Mouse (Mus musculus) forebrain, embryonic 14.5 days (tissue): ENCODE measurements around the gene Bmp8b. TPM values are rescaled to one million over a fixed set of nuclear protein-coding genes. Genes with fewer than 3 reads are reported as not detected.

ENCODE experiments used
- ATAC-seq: fragments of 200-750 bp; cut with Nextera tagmentation; 2 replicates; pipeline ENCODE4 v1.8.0; 2017; ENCODE audit warnings: mild to moderate bottlenecking, moderate library complexity
- DNase-seq: peaks from one replicate; pipeline ENCODE4 v3.0.0-alpha.2; 2015; ENCODE audit warnings: low spot score
- H3K27ac ChIP-seq: fragments of 300-500 bp; sonication (generic); 2 replicates; pipeline ENCODE4 v1.5.1; 2014; ENCODE audit warnings: low read depth, mild to moderate bottlenecking, control low read depth, low read length, moderate library complexity
- H3K27me3 ChIP-seq: fragments of 300-500 bp; sonication (generic); replicated peaks from 2 replicates; pipeline ENCODE4 v1.6.1; 2014; ENCODE audit warnings: low read length, control low read depth, mixed read lengths; ENCODE audit not compliant: control insufficient read depth, insufficient read depth
- H3K36me3 ChIP-seq: fragments of 300-500 bp; sonication (generic); 2 replicates; pipeline ENCODE4 v1.6.1; 2014; ENCODE audit warnings: low read length, control low read depth; ENCODE audit not compliant: control insufficient read depth, insufficient read depth
- H3K4me1 ChIP-seq: fragments of 300-500 bp; sonication (generic); 2 replicates; pipeline ENCODE4 v1.6.1; 2014; ENCODE audit warnings: antibody characterized with exemption, low read length, control low read depth; ENCODE audit not compliant: control insufficient read depth, insufficient read depth
- H3K4me2 ChIP-seq: fragments of 300-500 bp; sonication (generic); 2 replicates; pipeline ENCODE4 v1.6.1; 2014; ENCODE audit warnings: mild to moderate bottlenecking, control low read depth, low read length
- H3K4me3 ChIP-seq: fragments of 300-500 bp; sonication (generic); 2 replicates; pipeline ENCODE4 v1.5.1; 2014; ENCODE audit warnings: low read depth, low read length, control low read depth
- H3K9ac ChIP-seq: fragments of 300-500 bp; sonication (generic); 2 replicates; pipeline ENCODE4 v1.6.1; 2014; ENCODE audit warnings: mild to moderate bottlenecking, low read length, control low read depth, moderate library complexity
- H3K9me3 ChIP-seq: fragments of 300-500 bp; sonication (generic); replicated peaks from 2 replicates; pipeline ENCODE4 v1.6.1; 2016; ENCODE audit warnings: low read length, control low read depth, mixed read lengths; ENCODE audit not compliant: control insufficient read depth
- WGBS: fragments of 180-500 bp; shearing (Covaris S2); extraction: QIAGEN DNeasy Blood & Tissue Kit; methylation state at CpG from one replicate; pipeline ENCODE4 v1.1.7; 2014; 5-methylcytosine and 5-hydroxymethylcytosine counted together
- polyA plus RNA-seq: library from polyadenylated mRNA; unstranded; fragments of >200 nt; fragmentation: Nextera tagmentation; extraction: Ambion mirVana; gene quantifications from 2 replicates; pipeline ENCODE4 v1.2.1, GENCODE M21; 2014

Gene Bmp8b
- polyA plus RNA-seq, 1 experiment from 2014 or later: 0.08 TPM

- H3K9me3 ChIP-seq: no peaks in the 10 kb centered on the region
These were observed 24.2 kb upstream of the Bmp8b start for GRCm38 (mm10) chr4:123080791-123081190.

GRCm38 (mm10) chr4:123082283-123083163 lies 22.4 kb upstream of the Bmp8b start:
- Histone ChIP-seq H3K9ac (no peak overlapping the region), H3K9me3 (no peaks in the 10 kb centered on the region), H3K4me1 (no peaks in the 10 kb centered on the region), H3K36me3 (no peaks in the 10 kb centered on the region), H3K27ac (no peak overlapping the region), H3K4me3 (no peak overlapping the region), H3K4me2 (no peak overlapping the region), H3K27me3 (no peaks in the 10 kb centered on the region)
- ATAC-seq: peak; percentile 77
- DNase-seq: peak; percentile 85
- WGBS: 72% methylated on average over 20 of the region's 20 CpGs

More at GRCm38 (mm10) chr4:123080791-123081190, 24.2 kb upstream of the Bmp8b start:
- Histone ChIP-seq H3K27ac (no peak overlapping the region), H3K4me1 (no peaks in the 10 kb centered on the region), H3K27me3 (no peaks in the 10 kb centered on the region), H3K4me2 (no peak overlapping the region), H3K9ac (no peak overlapping the region), H3K4me3 (no peak overlapping the region), H3K36me3 (no peaks in the 10 kb centered on the region)
- 29% methylated on average over 13 of the region's 13 CpGs for whole genome bisulfite sequencing
- DNase-seq: no peak
- ATAC-seq: no peak

- H3K9me3 ChIP-seq: no peaks in the 10 kb centered on the region
- no peak overlapping the region for H3K4me3 ChIP-seq
- H3K4me2 ChIP-seq: no peak overlapping the region
- H3K36me3 ChIP-seq: no peaks in the 10 kb centered on the region
- H3K27ac ChIP-seq: no peak overlapping the region
- no peaks in the 10 kb centered on the region for H3K4me1 ChIP-seq
- DNase-seq (no peak), ATAC-seq (no peak)
- WGBS: 67% methylated on average over 13 of the region's 13 CpGs
- H3K27me3 ChIP-seq: no peaks in the 10 kb centered on the region
- H3K9ac ChIP-seq: no peak overlapping the region
These were observed 21.6 kb upstream of the Bmp8b start for GRCm38 (mm10) chr4:123083323-123083902.

GRCm38 (mm10) chr4:123085290-123085689 lies 19.7 kb upstream of the Bmp8b start:
- no peak overlapping the region for H3K27ac ChIP-seq
- no peak overlapping the region for H3K4me2 ChIP-seq
- ATAC-seq (no peak), DNase-seq (no peak)
- no peak overlapping the region for H3K9ac ChIP-seq
- 81% methylated on average over 2 of the region's 2 CpGs for WGBS
- H3K9me3 ChIP-seq: no peaks in the 10 kb centered on the region
- no peak overlapping the region for H3K4me3 ChIP-seq
- no peaks in the 10 kb centered on the region for H3K27me3 ChIP-seq
- H3K4me1 ChIP-seq: no peaks in the 10 kb centered on the region
- no peaks in the 10 kb centered on the region for H3K36me3 ChIP-seq

GRCm38 (mm10) chr4:123086381-123086780 lies 18.6 kb upstream of the Bmp8b start:
- WGBS: 90% methylated on average over 4 of the region's 4 CpGs
- Histone ChIP-seq H3K9ac (no peak overlapping the region), H3K4me2 (no peak overlapping the region), H3K27me3 (no peaks in the 10 kb centered on the region), H3K36me3 (no peaks in the 10 kb centered on the region), H3K4me3 (no peak overlapping the region), H3K27ac (no peak overlapping the region), H3K9me3 (no peaks in the 10 kb centered on the region), H3K4me1 (no peaks in the 10 kb centered on the region)
- ATAC-seq (no peak), DNase-seq (no peak)

GRCm38 (mm10) chr4:123092621-123093020 lies 12.3 kb upstream of the Bmp8b start:
- H3K4me2 ChIP-seq: no peak overlapping the region
- H3K27me3 ChIP-seq: no peaks in the 10 kb centered on the region
- no peaks in the 10 kb centered on the region for H3K36me3 ChIP-seq
- DNase-seq (no peak), ATAC-seq (no peak)
- H3K9ac ChIP-seq: no peak overlapping the region
- WGBS: 68% methylated on average over 5 of the region's 5 CpGs
- no peaks in the 10 kb centered on the region for H3K4me1 ChIP-seq
- no peaks in the 10 kb centered on the region for H3K9me3 ChIP-seq
- H3K27ac ChIP-seq: no peak overlapping the region
- no peak overlapping the region for H3K4me3 ChIP-seq

DNA sequence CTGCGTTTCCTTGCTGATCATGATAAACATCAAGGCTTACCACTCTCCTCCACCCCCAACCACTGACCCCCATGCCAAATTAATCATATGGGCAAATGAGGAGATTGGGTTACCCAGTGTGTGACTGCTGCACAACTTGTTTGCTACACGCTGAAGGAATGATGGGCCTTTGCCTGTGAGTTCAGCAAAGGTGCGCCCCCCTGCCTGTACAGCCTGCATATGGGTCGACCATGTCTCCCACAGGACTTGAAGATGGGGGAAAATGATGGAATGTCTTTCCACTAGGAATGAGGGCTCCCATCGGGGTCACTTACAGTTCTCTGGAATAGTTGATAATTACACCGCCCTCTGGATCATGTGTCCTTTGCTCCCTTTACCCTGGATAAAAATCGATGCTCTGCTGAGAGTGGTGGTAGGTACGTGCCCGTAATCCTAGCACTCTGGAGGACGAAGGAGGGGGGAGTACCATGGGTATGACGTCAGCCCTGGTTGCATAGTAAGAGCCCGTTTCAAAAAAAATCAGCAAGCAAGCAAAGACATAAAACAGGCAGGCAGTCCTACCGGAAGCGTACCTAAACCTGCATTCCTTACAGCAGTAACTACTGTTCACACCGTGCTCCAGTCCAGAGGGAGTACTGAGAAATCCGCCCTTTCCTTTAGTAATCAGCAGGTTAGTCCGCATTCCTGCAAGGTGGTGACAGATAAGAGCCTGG lies 11.7 kb upstream of the Bmp8b start:
- Histone ChIP-seq H3K4me1 (no peaks in the 10 kb centered on the region), H3K27ac (no peak overlapping the region), H3K4me2 (no peak overlapping the region), H3K36me3 (no peaks in the 10 kb centered on the region), H3K9ac (no peak overlapping the region), H3K27me3 (no peaks in the 10 kb centered on the region), H3K9me3 (no peaks in the 10 kb centered on the region), H3K4me3 (no peak overlapping the region)
- ATAC-seq (no peak), DNase-seq (no peak)
- WGBS: 67% methylated on average over 17 of the region's 17 CpGs

GRCm38 (mm10) chr4:123093869-123094268 lies 11.1 kb upstream of the Bmp8b start:
- Histone ChIP-seq H3K9ac (no peak overlapping the region), H3K4me3 (no peak overlapping the region), H3K4me1 (no peaks in the 10 kb centered on the region), H3K36me3 (no peaks in the 10 kb centered on the region), H3K4me2 (no peak overlapping the region), H3K9me3 (no peaks in the 10 kb centered on the region), H3K27ac (no peak overlapping the region), H3K27me3 (no peaks in the 10 kb centered on the region)
- ATAC-seq (no peak), DNase-seq (no peak)
- 78% methylated on average over 8 of the region's 9 CpGs for WGBS
